Mouse (Mus musculus) testis, adult 2 months (tissue): ENCODE results near the gene BC025446.

Source experiments
- CTCF ChIP-seq: fragments of 200-500 bp; IDR thresholded peaks from 2 replicates; pipeline ENCODE4 v1.5.1; 2012; ENCODE audit warnings: low read depth, mild to moderate bottlenecking, inconsistent platforms, low read length, moderate library complexity; ENCODE audit not compliant: control insufficient read depth, insufficient read depth, insufficient replicate concordance
- POLR2A ChIP-seq: fragments of 200-500 bp; IDR thresholded peaks from 2 replicates; pipeline ENCODE4 v1.6.1; 2012; ENCODE audit warnings: low read depth, mild to moderate bottlenecking, inconsistent platforms, low read length, moderate library complexity; ENCODE audit not compliant: control insufficient read depth

DNA sequence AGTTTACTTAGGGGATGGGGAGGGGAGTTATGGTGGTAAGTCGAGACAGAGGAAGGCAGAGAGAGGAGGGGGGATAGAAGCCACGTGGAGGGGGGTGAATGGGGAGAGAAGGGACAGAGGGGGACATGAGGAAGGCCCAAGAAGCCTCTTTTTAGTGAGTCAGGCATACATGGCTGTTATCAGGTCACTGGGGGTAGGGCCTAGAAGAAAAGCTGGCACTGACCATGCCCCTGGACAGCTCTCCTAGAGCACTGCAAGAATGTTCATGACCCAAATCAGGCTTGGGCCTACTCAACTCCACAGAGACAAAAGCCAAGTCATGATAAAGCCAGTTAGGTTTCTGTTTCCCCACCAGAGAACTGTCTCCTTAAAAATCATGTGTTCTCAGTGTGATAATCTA, 29.9 kb upstream of the BC025446 start:
- TF ChIP-seq POLR2A (no peak), CTCF (no peak)
